Mouse (Mus musculus) CH12.LX (cell line): ENCODE results near the gene Zbtb8b. TPM values are rescaled to one million over a fixed set of nuclear protein-coding genes. Genes with fewer than 3 reads are reported as not detected.

Experiments used
- DNase-seq: peaks from one replicate; pipeline ENCODE4 v3.0.0-alpha.2; 2013; ENCODE audit errors: extremely low read depth
- H3K27ac ChIP-seq: 2 replicates; pipeline ENCODE4 v1.5.1; 2012; ENCODE audit warnings: low read depth, mild to moderate bottlenecking, control low read depth, moderate library complexity; ENCODE audit not compliant: insufficient read depth
- H3K27me3 ChIP-seq: replicated peaks from 2 replicates; pipeline ENCODE3; 2012; ENCODE audit warnings: inconsistent platforms
- H3K36me3 ChIP-seq, 2 experiments: replicated peaks in 1 of 2; 2 replicates each; pipeline versions ENCODE3 to v1.6.1; 2012; ENCODE audit warnings: inconsistent platforms in 1 of 2, low read length in 1 of 2, mild to moderate bottlenecking in 1 of 2, mixed read lengths in 1 of 2, moderate library complexity in 1 of 2; ENCODE audit not compliant: control insufficient read depth in 1 of 2, insufficient read depth in 1 of 2
- H3K4me1 ChIP-seq, 2 experiments: 2 replicates each; pipeline ENCODE4 v1.6.1; 2012; ENCODE audit warnings: inconsistent platforms in 1 of 2, moderate library complexity in 1 of 2; ENCODE audit not compliant: insufficient read depth in 2 of 2, control insufficient read depth in 1 of 2
- H3K4me2 ChIP-seq: 2 replicates; pipeline ENCODE4 v1.6.1; 2012; ENCODE audit warnings: low read depth, mild to moderate bottlenecking, control low read depth; ENCODE audit not compliant: poor library complexity, insufficient read depth, severe bottlenecking
- H3K4me3 ChIP-seq, 3 experiments: fragments of 150-350 bp in 1 of 3; sonication (generic) in 1 of 3; replicated peaks in 1 of 3; 2 replicates each; pipeline versions ENCODE3 to v1.5.1; 2011 to 2012; ENCODE audit warnings: low read depth in 2 of 3, low read length in 2 of 3, mild to moderate bottlenecking in 2 of 3, moderate library complexity in 2 of 3, control low read depth in 1 of 3, improper control_type of control experiment in 1 of 3, inconsistent platforms in 1 of 3, mixed read lengths in 1 of 3; ENCODE audit not compliant: poor library complexity in 1 of 3
- H3K79me2 ChIP-seq: replicated peaks from 2 replicates; pipeline ENCODE4 v1.6.1; 2012; ENCODE audit warnings: mild to moderate bottlenecking, moderate library complexity; ENCODE audit not compliant: control insufficient read depth, poor library complexity, insufficient read depth, severe bottlenecking; ENCODE audit errors: extremely low read depth
- H3K9ac ChIP-seq: 2 replicates; pipeline ENCODE4 v1.6.1; 2012; ENCODE audit warnings: low read depth, mild to moderate bottlenecking, control low read depth, moderate library complexity; ENCODE audit not compliant: insufficient read depth
- H3K9me3 ChIP-seq: replicated peaks from 2 replicates; pipeline ENCODE3; 2012; ENCODE audit warnings: low read length, inconsistent platforms, mixed read lengths
- CHD1 ChIP-seq: IDR thresholded peaks from 2 replicates; pipeline ENCODE4 v1.6.1; 2012; ENCODE audit warnings: low read depth, low read length, improper control_type of control experiment, inconsistent platforms
- CTCF ChIP-seq, 2 experiments: IDR thresholded peaks in 1 of 2; conservative IDR thresholded peaks in 1 of 2; 2 replicates each; pipeline ENCODE4 v1.5.1; 2011 to 2012; ENCODE audit warnings: low read depth in 2 of 2, low read length in 2 of 2, improper control_type of control experiment in 1 of 2, inconsistent platforms in 1 of 2, mild to moderate bottlenecking in 1 of 2, moderate library complexity in 1 of 2
- ELF1 ChIP-seq: IDR thresholded peaks from 2 replicates; pipeline ENCODE4 v1.6.1; 2014; ENCODE audit warnings: low read depth, mild to moderate bottlenecking, inconsistent platforms, low read length, improper control_type of control experiment
- ETS1 ChIP-seq: conservative IDR thresholded peaks from 2 replicates; pipeline ENCODE4 v1.6.1; 2012; ENCODE audit warnings: low read depth, mild to moderate bottlenecking, inconsistent platforms, low read length, improper control_type of control experiment, moderate library complexity
- GABPA ChIP-seq: IDR thresholded peaks from 2 replicates; pipeline ENCODE4 v1.6.1; 2012; ENCODE audit warnings: low read depth, low read length, improper control_type of control experiment, inconsistent platforms; ENCODE audit not compliant: insufficient replicate concordance
- HCFC1 ChIP-seq: IDR thresholded peaks from 2 replicates; pipeline ENCODE4 v1.6.1; 2012; ENCODE audit warnings: low read depth, mild to moderate bottlenecking, inconsistent platforms, low read length, improper control_type of control experiment
- IRF4 ChIP-seq: IDR thresholded peaks from 2 replicates; pipeline ENCODE4 v1.6.1; 2014; ENCODE audit warnings: low read depth, mild to moderate bottlenecking, inconsistent platforms, low read length, improper control_type of control experiment
- JUND ChIP-seq: conservative IDR thresholded peaks from 2 replicates; pipeline ENCODE4 v1.6.1; 2011; ENCODE audit warnings: low read depth, low read length, improper control_type of control experiment
- KAT2A ChIP-seq: IDR thresholded peaks from 2 replicates; pipeline ENCODE4 v1.6.1; 2012; ENCODE audit warnings: low read length, improper control_type of control experiment, inconsistent platforms; ENCODE audit not compliant: insufficient replicate concordance
- MAZ ChIP-seq: IDR thresholded peaks from 2 replicates; pipeline ENCODE4 v1.6.1; 2012; ENCODE audit warnings: low read depth, mild to moderate bottlenecking, inconsistent platforms, low read length, improper control_type of control experiment, moderate library complexity
- MXI1 ChIP-seq: IDR thresholded peaks from 2 replicates; pipeline ENCODE4 v1.6.1; 2011; ENCODE audit warnings: mild to moderate bottlenecking, low read depth, low read length, improper control_type of control experiment
- PAX5 ChIP-seq: IDR thresholded peaks from 2 replicates; pipeline ENCODE4 v1.6.1; 2012; ENCODE audit warnings: low read length, inconsistent platforms, mixed read lengths
- POLR2AphosphoS2 ChIP-seq: IDR thresholded peaks from 2 replicates; pipeline ENCODE4 v1.6.1; 2011; ENCODE audit warnings: low read depth, low read length, improper control_type of control experiment
- RAD21 ChIP-seq: IDR thresholded peaks from 2 replicates; pipeline ENCODE4 v1.6.1; 2011; ENCODE audit warnings: low read depth, mild to moderate bottlenecking, low read length, improper control_type of control experiment, moderate library complexity
- SIN3A ChIP-seq: IDR thresholded peaks from 2 replicates; pipeline ENCODE4 v1.6.1; 2012; ENCODE audit warnings: low read length, improper control_type of control experiment, inconsistent platforms
- SMC3 ChIP-seq: IDR thresholded peaks from 2 replicates; pipeline ENCODE4 v1.6.1; 2011; ENCODE audit warnings: low read depth, low read length, improper control_type of control experiment
- TBP ChIP-seq: conservative IDR thresholded peaks from 2 replicates; pipeline ENCODE4 v1.6.1; 2011; ENCODE audit warnings: low read depth, low read length, improper control_type of control experiment
- USF1 ChIP-seq: IDR thresholded peaks from 2 replicates; pipeline ENCODE4 v1.6.1; 2014; ENCODE audit warnings: low read depth, mild to moderate bottlenecking, inconsistent platforms, low read length, improper control_type of control experiment
- USF2 ChIP-seq: conservative IDR thresholded peaks from 2 replicates; pipeline ENCODE4 v1.6.1; 2011; ENCODE audit warnings: low read depth, low read length, improper control_type of control experiment
- dilution Hi-C: fragments of 300-500 bp; cut with MboI; formaldehyde crosslinking; loops from 2 replicates; pipeline ENCODE4 v1.14.3; 2020; ENCODE audit warnings: low sequenced_read_pairs; ENCODE audit not compliant: extremely low pct_unique_long_range_greater_than_20kb, extremely low pct_ligation_motif_present
- in situ Hi-C: fragments of 300-500 bp; cut with MboI; formaldehyde crosslinking; loops from 3 replicates; pipeline ENCODE4 v1.14.3; 2019; ENCODE audit warnings: low sequenced_read_pairs, low pct_ligation_motif_present, low pct_unique_long_range_greater_than_20kb, mixed read lengths
- polyA plus RNA-seq: library from polyadenylated mRNA; unstranded; fragments of >175 nt; gene quantifications from 2 replicates; pipeline ENCODE4 v1.2.1, GENCODE M21; 2012; ENCODE audit warnings: low read depth; ENCODE audit not compliant: insufficient read length
- total RNA-seq, 2 experiments: library from RNA; depleted of rRNA; stranded (reverse); fragments of 300-350 nt in 1 of 2; fragments of >200 nt in 1 of 2; gene quantifications; 2 replicates each; pipeline ENCODE4 v1.2.3; 2012 to 2014

Gene Zbtb8b
- total and polyA plus RNA-seq, 3 experiments, result 0.04 TPM; not detected in 2

GRCm38 (mm10) chr4:129390216-129390743 is 50.4 kb downstream of the Zbtb8b start:
- dilution Hi-C loops (no loop called here), in situ Hi-C loops (no loop called here)
- Histone ChIP-seq H3K4me1 (peaks cover 0 to 6% of the 10 kb centered on the region in 2 experiments; a peak in 1 of 4 replicates), H3K4me2 (no peak overlapping the region), H3K36me3 (no peaks in the 10 kb centered on the region), H3K9ac (no peak overlapping the region), H3K4me3 (no peak overlapping the region), H3K27me3 (no peaks in the 10 kb centered on the region), H3K27ac (no peak overlapping the region), H3K79me2 (no peaks in the 10 kb centered on the region), H3K9me3 (no peaks in the 10 kb centered on the region)
- DNase-seq, result no peak
- TF ChIP-seq CTCF (conservative IDR thresholded peaks at IDR 0.05 in 1 of 2, IDR thresholded peaks at IDR 0.05 in 1 of 2; ENCODE audit: low read depth in 2 of 2, low read length in 2 of 2) (no peak), PAX5 (no peak), POLR2AphosphoS2 (no peak), TBP (no peak), GABPA (no peak), RAD21 (no peak), USF1 (no peak), USF2 (no peak), MAZ (no peak), MXI1 (no peak), ELF1 (no peak), SMC3 (no peak), HCFC1 (no peak), IRF4 (no peak), SIN3A (no peak), JUND (no peak)

- Histone ChIP-seq H3K27me3 (peaks cover 2% of the 10 kb centered on the region), H3K4me2 (no peak overlapping the region), H3K27ac (no peak overlapping the region), H3K79me2 (no peaks in the 10 kb centered on the region), H3K4me1 (peaks cover 0 to 6% of the 10 kb centered on the region in 2 experiments; a peak in 1 of 4 replicates), H3K9me3 (no peaks in the 10 kb centered on the region), H3K9ac (no peak overlapping the region), H3K4me3 (no peak overlapping the region), H3K36me3 (no peaks in the 10 kb centered on the region)
- dilution Hi-C loops (no loop called here), in situ Hi-C loops (no loop called here)
- TF ChIP-seq ETS1 (no peak), MXI1 (no peak), KAT2A (no peak), CHD1 (no peak)
- DNase-seq, result no peak
These were observed 52.2 kb downstream of the Zbtb8b start for GRCm38 (mm10) chr4:129388404-129388803.
